Mouse (Mus musculus): ENCODE data around the gene Mecr.
A peak's percentile ranks its signal among the peaks of the same experiment; 100 is the strongest.

Gene Mecr

GRCm38 (mm10) chr4:131836891-131837491 lies 6.3 kb upstream of the Mecr start:
- peak; percentile 49 for DNase-seq

DNA sequence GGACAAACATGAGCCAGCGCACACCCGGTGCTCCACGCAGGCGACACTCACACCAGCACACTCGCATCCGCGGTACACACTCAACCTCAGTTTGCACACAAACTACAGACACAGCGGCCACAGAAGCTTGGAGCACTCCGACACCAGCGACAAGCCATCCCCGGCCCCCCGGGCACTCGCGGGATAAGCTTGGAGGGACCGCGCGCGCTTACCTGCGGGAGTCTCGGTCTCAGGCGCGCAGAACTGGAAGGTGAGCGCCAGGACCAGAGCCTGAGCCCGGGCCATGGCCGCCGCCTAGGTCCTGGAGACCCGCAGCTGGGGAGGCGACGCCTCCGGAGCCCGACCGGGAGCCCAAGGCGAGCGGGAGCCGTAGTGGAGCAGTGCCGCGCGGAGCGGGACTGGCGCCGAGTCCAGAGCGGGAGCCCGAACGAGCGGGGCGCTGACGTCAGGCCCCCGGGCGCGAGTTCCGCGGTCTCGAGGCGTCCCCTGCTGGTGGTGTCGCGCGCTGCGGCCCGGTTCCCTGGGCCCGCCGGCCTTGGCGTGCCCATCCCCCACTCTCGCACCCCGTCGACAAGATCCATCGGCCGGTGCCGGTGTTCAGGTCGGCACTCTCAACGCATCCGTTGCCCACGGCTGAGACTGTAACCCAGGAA lies 5.3 kb upstream of the Mecr start, which contains the start of gene Ptpru:
TSS of gene Ptpru (minus strand) at position 417 of the 653 bp plus-strand sequence.
- DNase-seq: peak; percentile 90

DNA sequence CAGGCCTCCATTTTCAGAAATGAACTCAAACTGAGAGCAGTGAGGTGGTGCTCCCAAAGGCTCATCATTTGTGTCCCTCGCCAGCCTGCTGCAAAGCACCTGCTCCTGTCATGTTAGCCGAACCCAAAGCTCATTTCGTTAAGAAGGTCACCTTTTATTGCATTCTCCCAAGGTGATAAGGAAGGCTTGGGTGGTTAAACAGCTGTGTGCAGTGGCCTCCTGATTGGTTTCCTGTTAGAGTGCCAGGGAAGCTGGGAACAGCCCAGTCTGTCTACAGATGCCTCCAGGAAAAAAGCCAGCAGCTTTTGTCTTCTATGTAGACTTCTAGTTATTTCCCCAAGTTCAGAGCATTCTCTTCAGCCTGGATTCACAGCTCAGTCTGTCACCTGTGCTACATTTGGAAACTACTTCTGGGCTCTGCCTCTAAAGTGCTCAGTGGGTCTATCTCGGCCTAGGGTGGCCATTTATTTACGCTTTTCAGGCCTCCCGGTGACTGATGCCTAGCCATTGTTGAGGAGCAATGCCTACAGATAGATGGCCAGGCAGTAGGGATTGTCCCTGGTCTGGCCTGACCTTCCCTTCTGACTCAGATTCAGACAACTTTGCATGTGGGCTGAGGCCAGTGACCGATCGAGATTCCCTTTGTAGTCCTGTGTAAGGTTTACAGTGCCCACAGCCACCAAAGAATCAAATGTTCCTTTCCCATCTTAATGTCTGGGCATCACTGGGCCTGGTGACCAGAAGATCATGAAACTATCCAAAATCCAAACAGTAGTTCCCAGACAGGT lies 2.9 kb downstream of the Mecr start:
- no peak for DNase-seq

DNA sequence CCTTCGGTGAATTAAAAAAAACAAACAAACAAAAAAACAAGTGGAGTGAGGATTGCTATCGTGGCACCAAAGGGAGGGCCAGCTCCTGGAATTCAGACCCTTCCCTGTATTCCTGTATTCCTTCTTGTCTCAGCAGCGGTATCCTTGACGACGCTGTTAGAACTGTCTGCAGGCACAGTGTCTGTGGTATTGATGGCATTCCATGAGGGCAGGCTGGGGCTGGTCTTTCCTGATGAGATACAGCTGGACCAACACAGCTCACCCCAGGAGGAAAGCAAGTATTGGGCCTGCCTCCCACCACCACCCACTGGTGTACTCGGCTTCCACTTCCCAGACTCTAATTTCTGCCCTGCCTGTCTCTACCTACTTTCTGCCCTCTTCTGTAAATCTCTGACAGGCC lies 4.8 kb downstream of the Mecr start:
- no peak for DNase-seq

DNA sequence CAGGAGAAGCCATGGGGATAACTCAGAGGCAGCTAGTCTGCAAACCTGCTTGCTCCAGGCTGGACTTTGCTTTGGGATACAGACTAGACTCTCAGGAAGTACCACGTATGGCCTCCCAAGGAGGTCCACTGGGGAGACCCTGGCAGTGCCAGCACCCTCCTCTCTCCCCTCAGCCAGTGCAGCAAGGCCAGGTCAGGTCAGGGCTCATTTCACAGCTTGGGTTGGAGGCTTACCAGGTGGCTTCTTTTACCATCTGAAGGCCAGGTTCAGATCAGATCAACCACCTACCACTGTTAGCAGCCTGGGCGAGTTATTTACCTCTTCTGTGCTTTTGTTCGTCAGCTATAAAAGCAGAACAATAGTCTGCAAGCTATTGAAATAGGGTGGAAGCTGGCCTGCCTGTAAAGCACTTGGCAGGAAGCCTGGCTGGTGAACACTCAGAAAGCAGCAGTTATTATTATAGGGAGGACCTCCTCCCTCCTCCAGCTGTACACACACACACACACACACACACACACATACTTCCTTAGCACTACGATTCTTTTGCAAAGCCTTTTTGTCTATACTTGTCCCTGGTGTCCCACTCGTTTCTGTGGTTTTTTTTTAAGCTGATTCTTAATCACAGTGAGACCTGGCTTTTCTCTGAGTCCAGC lies 6.8 kb downstream of the Mecr start:
- peak; percentile 31 for DNase-seq

DNA sequence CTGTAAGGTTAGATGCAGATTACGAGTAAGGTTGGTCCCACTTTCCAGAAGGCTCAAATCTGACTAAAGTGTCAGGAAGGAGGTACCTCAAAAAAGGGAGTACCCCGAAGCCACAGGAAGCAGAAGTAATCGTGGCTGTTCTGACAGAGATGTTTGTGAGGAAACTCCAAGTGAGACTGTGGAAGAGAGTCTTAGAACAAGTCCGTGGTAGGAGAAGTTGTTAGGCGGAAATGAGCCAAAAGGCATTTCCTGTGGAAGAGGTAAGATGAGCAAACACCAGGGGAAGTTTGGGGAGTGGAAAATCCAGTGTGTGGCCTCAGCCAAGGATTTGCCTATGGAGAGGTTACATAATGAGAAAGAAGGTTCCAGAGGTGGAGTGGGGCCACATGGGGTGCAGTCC lies 11.7 kb downstream of the Mecr start:
- no peak for DNase-seq

- peak; percentile 67 for DNase-seq
Observed at GRCm38 (mm10) chr4:131860492-131861340, 17.4 kb downstream of the Mecr start.

GRCm38 (mm10) chr4:131861341-131861739 lies 18.1 kb downstream of the Mecr start:
- no peak for DNase-seq

DNA sequence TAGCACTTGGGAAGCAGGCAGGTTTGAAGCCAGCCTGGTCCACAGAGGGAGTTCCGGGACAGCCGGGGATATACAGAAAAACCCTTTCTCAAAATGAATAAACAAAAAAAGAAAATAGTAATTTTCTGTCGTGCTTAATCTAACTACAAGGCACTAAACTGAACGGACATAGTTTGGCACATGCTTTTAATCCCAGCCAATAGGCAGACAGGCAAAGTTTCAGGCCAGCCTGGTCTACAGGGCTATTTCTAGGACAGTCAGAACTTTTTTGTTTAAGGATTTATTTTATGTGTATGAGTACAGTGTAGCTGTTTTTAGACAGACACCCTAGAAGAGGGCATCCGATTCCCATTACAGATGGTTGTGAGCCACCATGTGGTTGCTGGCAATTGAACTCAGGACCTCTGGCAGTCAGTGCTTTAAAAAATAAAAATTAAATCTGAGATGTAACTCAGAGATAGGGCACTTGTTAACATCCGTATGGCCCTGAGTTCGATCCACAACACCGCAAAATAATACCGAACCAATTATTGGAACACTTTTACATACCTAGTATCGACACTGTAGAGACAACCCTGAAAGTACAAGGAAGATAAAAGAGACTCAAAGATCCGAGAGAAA lies 29.5 kb downstream of the Mecr start:
- no peak for DNase-seq

DNA sequence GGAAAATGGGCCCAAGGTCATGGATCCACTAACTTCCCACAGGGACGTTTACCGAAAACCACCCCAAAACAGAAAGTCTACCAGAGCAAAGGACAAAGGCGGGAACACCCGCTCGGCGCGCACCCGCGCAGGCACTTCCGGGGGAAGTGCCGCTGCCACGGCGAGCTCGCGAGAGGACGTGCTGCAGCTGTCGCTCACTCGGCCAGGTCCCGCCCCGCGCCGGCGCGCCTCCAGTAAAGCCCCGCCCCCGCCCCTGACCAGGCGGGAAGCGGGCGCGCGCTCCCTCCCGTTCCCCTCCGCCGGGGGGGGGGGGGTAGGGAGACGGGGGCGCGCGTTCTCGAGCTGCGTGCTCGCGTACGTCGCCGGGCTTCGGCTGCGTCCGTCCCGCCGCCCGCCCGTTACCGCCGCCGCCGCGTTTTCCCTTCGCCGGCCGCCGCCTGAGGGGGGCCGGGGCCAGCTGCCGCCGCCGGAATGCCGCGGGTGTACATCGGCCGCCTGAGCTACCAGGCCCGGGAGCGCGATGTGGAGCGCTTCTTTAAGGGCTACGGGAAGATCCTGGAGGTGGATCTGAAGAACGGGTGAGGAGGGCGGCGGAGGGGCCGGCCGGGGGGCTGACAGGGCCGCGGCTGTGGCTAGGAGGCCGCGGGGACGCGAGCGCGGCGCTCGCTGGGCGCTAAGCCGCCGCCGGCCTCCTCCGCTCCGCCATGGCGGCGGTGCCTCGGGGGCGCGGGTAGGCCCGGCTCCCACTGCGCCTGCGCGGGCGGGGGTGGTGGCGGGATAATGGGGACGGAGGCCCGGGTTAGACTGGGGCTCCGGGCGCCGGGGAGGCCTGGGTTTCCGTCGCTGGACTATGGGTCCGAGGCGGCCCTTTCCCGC lies 30.3 kb downstream of the Mecr start, which contains the start of gene Srsf4:
TSS of gene Srsf4 (plus strand) at position 325 of the 876 bp plus-strand sequence.
- peak; percentile 92 for DNase-seq

DNA sequence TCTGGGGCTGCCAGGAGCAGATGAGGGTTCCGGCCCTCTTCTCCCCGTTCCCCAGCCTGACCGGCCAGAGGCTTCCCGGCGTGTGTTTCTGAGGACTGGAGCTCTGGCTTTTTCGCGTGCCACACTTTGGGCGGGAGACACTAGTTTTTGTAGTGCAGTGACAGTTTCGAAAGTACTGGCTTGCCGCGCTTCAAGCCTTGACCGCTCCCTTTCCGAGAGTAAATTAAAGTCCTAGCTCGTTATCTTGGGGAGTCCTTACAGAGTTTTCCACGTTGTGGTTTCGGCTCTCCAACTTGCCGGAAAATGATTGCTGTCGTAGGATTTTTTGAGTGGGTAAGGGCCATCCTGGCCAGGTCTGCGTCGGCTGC lies 30.9 kb downstream of the Mecr start:
- no peak for DNase-seq

DNA sequence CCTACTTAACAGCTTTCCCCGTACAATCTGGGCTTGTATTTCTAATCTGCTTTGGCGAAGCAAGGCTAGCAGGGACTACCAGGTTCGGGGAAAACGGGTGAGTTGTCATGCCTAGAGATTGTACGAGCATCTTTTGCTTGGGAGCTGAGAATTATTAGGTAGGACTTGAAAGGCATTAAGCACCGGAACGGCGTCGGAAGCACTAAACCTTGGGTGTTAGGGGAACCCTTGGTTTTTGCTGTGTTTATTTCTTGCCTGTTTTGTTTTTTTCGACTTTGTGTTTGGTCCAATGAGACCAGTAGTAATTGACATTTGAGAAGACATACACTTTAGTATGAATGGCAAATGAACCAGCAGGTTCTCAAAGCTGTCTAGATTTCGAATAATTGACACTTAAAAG lies 31.3 kb downstream of the Mecr start:
- DNase-seq: no peak

DNA sequence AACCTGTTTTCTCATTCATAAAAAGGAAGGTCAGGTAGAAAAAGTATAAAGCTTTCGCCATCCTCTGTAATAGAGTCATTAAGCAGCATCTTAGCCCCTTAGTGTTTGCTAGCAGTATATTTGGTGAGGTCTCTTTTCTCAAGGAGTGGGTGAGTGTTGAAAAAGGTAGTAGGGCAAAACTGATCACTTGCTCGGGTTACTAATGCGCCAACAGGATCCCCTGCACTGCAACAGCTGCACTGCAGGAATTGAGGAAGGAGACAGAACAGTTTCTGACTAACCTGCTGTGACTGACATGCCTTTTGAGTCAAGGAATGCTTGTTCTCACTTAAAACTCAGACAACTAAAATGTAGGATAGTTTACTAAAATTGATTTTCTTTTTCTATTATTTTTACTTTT lies 32.0 kb downstream of the Mecr start:
- no peak for DNase-seq

- no peak for DNase-seq
Observed at GRCm38 (mm10) chr4:131876836-131877235, 33.6 kb downstream of the Mecr start.

DNA sequence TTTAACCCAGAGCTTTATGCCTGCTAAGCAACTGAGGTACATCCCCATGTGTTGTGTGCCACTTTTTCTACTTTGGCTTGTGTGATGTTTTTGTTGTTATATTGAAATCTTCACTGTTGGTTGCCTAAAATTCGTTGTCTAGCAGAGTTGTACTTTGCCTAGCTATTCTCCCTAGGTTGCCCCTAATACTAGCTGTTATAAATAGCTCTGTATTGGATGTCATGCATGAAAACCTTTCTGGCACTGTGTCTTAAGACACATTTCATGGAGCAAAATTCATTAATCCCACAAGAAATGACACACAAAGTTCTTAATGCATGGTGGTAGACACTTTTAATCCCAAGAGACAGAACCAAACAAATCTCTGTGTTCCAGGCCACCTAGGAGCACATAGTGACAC lies 36.4 kb downstream of the Mecr start:
- no peak for DNase-seq

GRCm38 (mm10) chr4:131881306-131881705 lies 38.0 kb downstream of the Mecr start:
- DNase-seq: no peak

DNA sequence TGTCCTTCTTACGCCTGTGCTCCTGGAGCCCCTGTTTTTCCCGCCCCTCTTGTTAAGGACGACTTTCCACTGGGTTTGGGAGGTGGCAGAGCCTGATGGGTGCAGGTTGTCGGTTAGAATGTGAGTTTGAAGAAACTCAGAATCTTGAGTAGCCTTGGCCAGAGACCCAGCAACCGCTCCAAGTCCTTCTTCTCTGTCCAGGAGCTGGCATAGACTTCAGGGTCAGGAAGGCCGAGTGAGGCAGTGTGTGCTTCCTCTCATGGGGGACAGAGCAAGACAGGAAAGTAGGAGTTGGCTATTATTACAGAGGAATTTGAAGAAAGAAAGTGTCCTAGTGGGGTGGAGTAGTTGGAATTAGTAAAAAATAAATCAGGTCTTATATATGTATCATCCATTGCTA lies 40.3 kb downstream of the Mecr start:
- DNase-seq: no peak

DNA sequence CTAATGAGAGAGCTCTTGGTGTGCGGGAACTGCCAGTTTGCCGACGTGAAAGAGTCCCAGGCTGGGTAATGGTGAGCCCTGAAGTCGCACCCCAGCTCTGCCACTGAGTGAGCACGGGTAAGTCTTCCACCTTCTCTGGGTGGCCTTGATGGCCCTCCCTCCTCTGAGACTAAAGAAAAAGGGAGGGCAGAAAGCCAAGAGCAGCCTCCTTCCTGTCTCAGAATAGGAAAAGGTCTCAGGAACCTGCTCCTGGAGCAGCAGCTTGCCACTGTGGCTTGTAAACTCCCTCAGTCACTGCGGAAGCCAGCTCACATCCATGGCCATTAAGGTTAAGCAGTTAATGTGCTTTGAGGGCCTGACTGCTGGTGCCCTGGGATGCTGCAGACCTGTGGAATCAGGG lies 42.1 kb downstream of the Mecr start:
- no peak for DNase-seq

- DNase-seq: no peak
Observed at GRCm38 (mm10) chr4:131888564-131888963, 45.3 kb downstream of the Mecr start.

GRCm38 (mm10) chr4:131890692-131891091 lies 47.4 kb downstream of the Mecr start:
- DNase-seq: no peak

DNA sequence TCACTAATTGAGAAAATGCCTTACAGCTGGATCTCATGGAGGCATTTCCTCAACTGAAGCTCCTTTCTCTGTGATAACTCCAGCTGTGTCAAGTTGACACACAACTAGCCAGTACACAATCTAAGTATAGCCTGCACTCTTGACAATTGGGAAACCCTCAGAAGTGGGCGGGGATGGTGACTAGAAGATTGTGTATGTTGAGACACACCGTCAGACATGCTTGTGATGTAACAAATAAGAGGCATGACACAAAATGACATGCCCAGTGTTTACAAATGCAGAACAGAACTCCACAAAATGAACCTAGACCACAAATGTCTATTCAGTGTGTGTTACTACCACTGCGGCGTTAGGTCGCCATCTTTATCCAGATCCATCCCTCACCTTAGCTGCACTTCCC lies 53.8 kb downstream of the Mecr start:
- DNase-seq: no peak

All from right cerebral cortex, postnatal 25 days (tissue).